Mouse (Mus musculus): ENCODE data around the gene Pdpr.

GRCm38 (mm10) chr8:111067439-111067838, 27.0 kb upstream of the Pdpr start:
- TF ChIP-seq CTCF (IDR thresholded peaks at IDR 0.05) (no peak), EP300 (IDR thresholded peaks at IDR 0.05) (no peak)
